Mouse (Mus musculus): ENCODE data around the gene Mmaa. TPM values are rescaled to one million over a fixed set of nuclear protein-coding genes. Genes with fewer than 3 reads are reported as not detected.

The Mmaa gene
- polyA plus RNA-seq (2015; fragmentation: Nextera tagmentation; extraction: Ambion mirVana) = 13.6 and 13.8 TPM in 2 replicates

DNA sequence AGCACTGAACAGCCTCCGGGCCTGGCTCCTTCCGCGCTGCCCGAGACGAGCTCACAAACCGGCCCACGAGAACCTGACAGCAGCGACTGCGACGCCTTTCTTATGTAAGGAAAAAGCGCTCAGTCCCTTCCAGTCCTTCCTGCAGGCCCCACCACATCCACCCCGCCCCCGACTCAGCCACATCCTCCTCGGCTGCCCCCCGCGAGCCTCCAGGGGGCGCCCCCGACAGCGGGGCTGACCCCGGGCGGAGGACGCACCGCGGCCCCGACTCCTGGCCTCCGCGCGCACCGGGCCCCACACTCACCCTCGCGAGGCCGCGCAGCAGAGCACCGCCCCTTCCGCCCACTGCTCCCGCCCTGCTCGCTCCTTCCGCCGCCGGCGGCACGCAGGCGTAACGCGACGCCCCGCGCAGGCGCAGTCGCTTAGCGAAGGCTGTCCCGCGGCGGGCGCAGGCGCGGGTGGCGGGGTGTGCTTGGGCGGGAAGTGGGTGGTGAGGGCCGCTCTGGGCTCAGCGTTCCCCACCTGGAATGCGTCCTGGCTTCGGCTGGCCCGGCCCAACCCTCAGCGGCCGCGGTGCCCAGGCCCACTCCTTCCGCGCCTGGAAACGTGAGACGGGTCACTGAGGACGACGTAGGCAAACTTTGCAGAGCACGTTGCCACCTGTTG is at the start of gene Mmaa:
TSS of gene Mmaa (minus strand) at position 328 of the 666 bp plus-strand sequence.
- Histone ChIP-seq H3K4me1 (ENCODE audit: control insufficient read depth, insufficient read depth, low read length) (peaks cover 12% of the 10 kb centered on the region; the same call in 1 of the 2 replicates), H3K9ac (ENCODE audit: low read depth, low read length) (peak within 1 kb of the TSS; percentile 95), H3K27ac (ENCODE audit: low read length) (peak within 1 kb of the TSS; percentile 97), H3K4me3 (ENCODE audit: low read length) (peak within 1 kb of the TSS; percentile 77), H3K27me3 (replicated peaks; ENCODE audit: control insufficient read depth, insufficient read depth, low read length) (no peaks in the 10 kb centered on the region), H3K4me2 (ENCODE audit: low read depth, low read length) (peak within 1 kb of the TSS; percentile 87), H3K9me3 (ENCODE audit: control insufficient read depth, low read length) (no peaks in the 10 kb centered on the region), H3K36me3 (ENCODE audit: control insufficient read depth, insufficient read depth, low read length) (no peaks in the 10 kb centered on the region)
- ATAC-seq = peak; percentile 98
- WGBS = under 1% methylated on average over 72 of the region's 74 CpGs

DNA sequence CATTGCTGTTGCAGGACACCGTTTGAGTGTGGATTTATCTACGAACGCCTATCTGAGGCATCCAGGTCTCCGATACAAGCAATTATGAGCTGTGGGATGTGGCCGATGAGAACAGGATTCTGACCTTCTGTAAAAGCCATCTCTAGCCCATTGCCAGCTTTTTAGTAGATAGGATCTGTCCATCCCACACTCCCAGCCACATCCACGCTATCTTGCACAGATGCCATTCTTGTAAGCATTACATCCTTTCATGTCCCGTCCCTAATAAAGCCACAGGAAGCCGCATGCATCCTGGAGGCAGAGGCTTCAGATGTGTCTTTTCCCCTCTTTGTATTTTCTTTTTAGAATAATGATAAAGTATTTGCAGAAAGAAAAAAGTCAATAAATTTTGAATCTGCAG is 46.5 kb upstream of the Mmaa start:
- H3K27me3 ChIP-seq (replicated peaks; ENCODE audit: control insufficient read depth, insufficient read depth, low read length) = no peaks in the 10 kb centered on the region
- no peak overlapping the region for H3K4me2 ChIP-seq (ENCODE audit: low read depth, low read length)
- ATAC-seq = no peak
- H3K9me3 ChIP-seq (ENCODE audit: control insufficient read depth, low read length) = no peaks in the 10 kb centered on the region
- no peaks in the 10 kb centered on the region for H3K4me1 ChIP-seq (ENCODE audit: control insufficient read depth, insufficient read depth, low read length)
- H3K9ac ChIP-seq (ENCODE audit: low read depth, low read length) = no peak overlapping the region
- H3K27ac ChIP-seq (ENCODE audit: low read length) = no peak overlapping the region
- peaks cover 12% of the 10 kb centered on the region; the same call in 1 of the 2 replicates for H3K36me3 ChIP-seq (ENCODE audit: control insufficient read depth, insufficient read depth, low read length)
- no peak overlapping the region for H3K4me3 ChIP-seq (ENCODE audit: low read length)
- WGBS = 91% methylated on average over 8 of the region's 8 CpGs

DNA sequence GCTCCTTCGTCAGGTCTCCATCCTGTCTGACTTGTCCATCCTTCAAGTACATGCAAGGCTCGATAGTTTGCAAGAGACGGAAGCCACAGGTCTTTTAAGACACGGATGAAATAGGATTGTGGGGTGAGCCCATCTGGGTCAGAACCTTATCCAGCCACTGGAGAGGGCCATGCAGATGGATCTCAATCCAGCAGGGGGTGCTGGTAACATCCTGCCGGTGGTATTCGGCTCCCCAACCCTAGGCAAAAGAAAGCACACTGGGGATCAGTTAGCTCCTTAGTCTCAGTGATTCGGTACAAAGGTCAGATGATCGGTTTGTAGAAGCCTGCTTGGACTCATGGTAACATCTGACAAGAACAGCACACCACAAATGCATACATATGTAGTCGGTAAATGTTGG is 44.8 kb upstream of the Mmaa start:
- Histone ChIP-seq H3K27me3 (replicated peaks; ENCODE audit: control insufficient read depth, insufficient read depth, low read length) (no peaks in the 10 kb centered on the region), H3K9ac (ENCODE audit: low read depth, low read length) (no peak overlapping the region), H3K4me3 (ENCODE audit: low read length) (no peak overlapping the region), H3K36me3 (ENCODE audit: control insufficient read depth, insufficient read depth, low read length) (peaks cover 12% of the 10 kb centered on the region; the same call in 1 of the 2 replicates), H3K9me3 (ENCODE audit: control insufficient read depth, low read length) (no peaks in the 10 kb centered on the region), H3K27ac (ENCODE audit: low read length) (no peak overlapping the region), H3K4me2 (ENCODE audit: low read depth, low read length) (no peak overlapping the region), H3K4me1 (ENCODE audit: control insufficient read depth, insufficient read depth, low read length) (no peaks in the 10 kb centered on the region)
- no peak for ATAC-seq
- WGBS = 74% methylated on average over 9 of the region's 9 CpGs

DNA sequence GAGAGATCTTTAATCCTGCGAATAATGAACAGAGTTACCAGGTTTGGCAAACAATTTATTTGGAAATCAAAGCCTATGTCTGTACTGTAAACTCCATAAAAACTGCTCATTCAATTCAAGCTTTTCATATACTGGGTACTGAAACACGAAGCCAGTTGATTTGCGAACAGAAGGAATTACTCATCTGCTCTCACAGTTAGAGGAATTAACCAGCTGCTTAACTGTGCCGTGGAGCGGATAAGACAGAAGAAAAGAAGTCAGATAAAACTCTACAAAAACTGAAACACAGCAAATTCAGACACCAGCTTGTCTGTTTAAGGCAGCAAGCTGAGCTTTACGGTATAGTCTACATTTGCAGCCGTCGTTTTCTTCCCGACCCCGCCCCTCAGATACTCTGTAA is 43.9 kb upstream of the Mmaa start:
- H3K27me3 ChIP-seq (replicated peaks; ENCODE audit: control insufficient read depth, insufficient read depth, low read length) = no peaks in the 10 kb centered on the region
- H3K27ac ChIP-seq (ENCODE audit: low read length) = no peak overlapping the region
- H3K36me3 ChIP-seq (ENCODE audit: control insufficient read depth, insufficient read depth, low read length) = peaks cover 12% of the 10 kb centered on the region; the same call in 1 of the 2 replicates
- H3K9me3 ChIP-seq (ENCODE audit: control insufficient read depth, low read length) = 0 out of 2 replicates have a peak, but pooled peaks cover under 1% of the 10 kb centered on the region
- H3K4me2 ChIP-seq (ENCODE audit: low read depth, low read length) = no peak overlapping the region
- no peaks in the 10 kb centered on the region for H3K4me1 ChIP-seq (ENCODE audit: control insufficient read depth, insufficient read depth, low read length)
- H3K4me3 ChIP-seq (ENCODE audit: low read length) = no peak overlapping the region
- no peak overlapping the region for H3K9ac ChIP-seq (ENCODE audit: low read depth, low read length)
- WGBS = 78% methylated on average over 10 of the region's 10 CpGs
- ATAC-seq = no peak

DNA sequence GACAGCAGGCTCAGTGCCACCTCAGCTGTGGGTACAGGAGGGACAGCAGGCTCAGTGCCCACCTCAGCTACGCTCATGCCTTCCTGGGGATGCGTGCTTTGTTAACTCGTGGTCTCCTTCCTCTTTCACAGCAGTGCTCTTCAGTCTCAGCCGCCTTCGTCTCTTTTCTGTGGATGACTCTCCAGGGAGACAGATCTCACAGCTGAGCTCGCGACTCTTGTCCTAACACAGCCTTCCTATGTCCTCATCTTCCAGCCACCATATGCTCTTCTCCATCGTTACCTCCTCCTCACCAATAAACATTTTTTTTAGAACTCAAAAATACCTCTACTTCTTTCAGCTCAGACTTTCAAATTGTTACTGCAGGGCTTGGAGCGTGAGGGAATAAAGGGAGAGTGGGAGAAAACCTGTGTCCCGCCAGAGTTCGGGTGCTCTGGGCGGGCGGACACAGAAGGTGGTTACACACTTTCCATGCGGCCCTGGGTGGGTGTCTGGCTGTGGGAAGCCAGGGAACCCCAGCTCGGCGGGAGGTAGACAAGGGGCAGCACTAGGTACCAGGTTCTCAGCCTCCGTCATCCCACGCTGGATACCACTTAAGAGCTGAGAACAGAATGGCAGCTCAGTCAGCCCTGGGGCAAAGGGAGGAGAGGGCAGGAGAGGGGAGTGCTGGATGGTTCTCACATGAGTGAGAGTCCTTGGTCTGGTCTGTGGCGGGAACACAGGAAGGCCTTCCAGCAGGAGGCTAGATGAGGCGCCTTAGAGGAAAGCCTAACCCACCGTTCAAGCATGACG is 37.6 kb upstream of the Mmaa start:
- H3K4me3 ChIP-seq (ENCODE audit: low read length) = no peak overlapping the region
- no peak for ATAC-seq
- H3K27me3 ChIP-seq (replicated peaks; ENCODE audit: control insufficient read depth, insufficient read depth, low read length) = no peaks in the 10 kb centered on the region
- H3K36me3 ChIP-seq (ENCODE audit: control insufficient read depth, insufficient read depth, low read length) = no peaks in the 10 kb centered on the region
- peaks cover 3% of the 10 kb centered on the region; the same call in 1 of the 2 replicates for H3K4me1 ChIP-seq (ENCODE audit: control insufficient read depth, insufficient read depth, low read length)
- no peak overlapping the region for H3K9ac ChIP-seq (ENCODE audit: low read depth, low read length)
- 93% methylated on average over 22 of the region's 22 CpGs for WGBS
- no peak overlapping the region for H3K4me2 ChIP-seq (ENCODE audit: low read depth, low read length)
- H3K9me3 ChIP-seq (ENCODE audit: control insufficient read depth, low read length) = 0 out of 2 replicates have a peak, but pooled peaks cover 4% of the 10 kb centered on the region
- no peak overlapping the region for H3K27ac ChIP-seq (ENCODE audit: low read length)

DNA sequence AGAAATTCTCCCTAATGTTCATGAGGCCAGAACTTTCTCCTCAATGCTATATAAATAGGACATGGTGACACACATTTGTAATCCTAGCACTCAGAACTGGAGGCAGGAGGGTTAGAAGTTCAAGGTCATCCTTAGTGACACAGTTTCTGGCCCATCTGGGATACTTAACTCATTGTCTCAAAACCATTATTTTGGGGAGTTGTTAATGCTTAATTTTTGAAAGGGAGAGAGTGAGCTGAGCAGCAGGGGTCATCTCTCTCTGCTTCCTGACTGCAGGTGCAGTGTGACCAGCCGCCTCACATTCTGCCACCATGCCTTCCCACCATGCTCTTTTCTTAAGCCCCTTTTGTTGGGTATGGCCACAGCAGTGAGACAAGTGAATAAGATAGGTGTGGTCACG is 36.8 kb upstream of the Mmaa start:
- 90% methylated on average over 2 of the region's 2 CpGs for WGBS
- Histone ChIP-seq H3K27me3 (replicated peaks; ENCODE audit: control insufficient read depth, insufficient read depth, low read length) (no peaks in the 10 kb centered on the region), H3K36me3 (ENCODE audit: control insufficient read depth, insufficient read depth, low read length) (no peaks in the 10 kb centered on the region), H3K4me3 (ENCODE audit: low read length) (no peak overlapping the region), H3K4me1 (ENCODE audit: control insufficient read depth, insufficient read depth, low read length) (peaks cover 4% of the 10 kb centered on the region; the same call in 1 of the 2 replicates), H3K4me2 (ENCODE audit: low read depth, low read length) (no peak overlapping the region), H3K9me3 (ENCODE audit: control insufficient read depth, low read length) (0 out of 2 replicates have a peak, but pooled peaks cover 4% of the 10 kb centered on the region), H3K27ac (ENCODE audit: low read length) (no peak overlapping the region), H3K9ac (ENCODE audit: low read depth, low read length) (no peak overlapping the region)
- ATAC-seq = no peak

DNA sequence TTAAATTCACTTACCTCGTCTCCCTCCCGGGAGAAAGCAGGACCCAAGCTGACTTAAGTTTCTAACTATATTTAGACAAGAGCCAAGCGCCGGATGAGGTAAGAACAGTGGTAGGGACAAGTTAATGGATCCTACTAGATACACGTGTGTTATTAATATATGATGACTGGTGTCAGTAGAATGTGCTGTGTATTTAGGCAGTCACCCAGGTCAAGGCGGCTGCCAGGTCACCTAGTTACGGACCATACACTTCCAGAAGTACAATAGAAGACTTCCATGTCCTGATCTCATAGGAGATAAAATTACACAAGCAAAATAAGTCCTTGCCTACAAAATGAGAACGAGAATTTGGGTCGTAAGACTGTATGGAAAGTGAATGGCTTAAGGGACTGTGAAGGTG is 36.3 kb upstream of the Mmaa start:
- Histone ChIP-seq H3K9ac (ENCODE audit: low read depth, low read length) (no peak overlapping the region), H3K4me2 (ENCODE audit: low read depth, low read length) (no peak overlapping the region), H3K4me1 (ENCODE audit: control insufficient read depth, insufficient read depth, low read length) (peaks cover 4% of the 10 kb centered on the region; the same call in 1 of the 2 replicates), H3K36me3 (ENCODE audit: control insufficient read depth, insufficient read depth, low read length) (no peaks in the 10 kb centered on the region), H3K9me3 (ENCODE audit: control insufficient read depth, low read length) (0 out of 2 replicates have a peak, but pooled peaks cover 4% of the 10 kb centered on the region), H3K27ac (ENCODE audit: low read length) (no peak overlapping the region), H3K4me3 (ENCODE audit: low read length) (no peak overlapping the region), H3K27me3 (replicated peaks; ENCODE audit: control insufficient read depth, insufficient read depth, low read length) (no peaks in the 10 kb centered on the region)
- ATAC-seq = no peak
- WGBS = 75% methylated on average over 9 of the region's 9 CpGs

DNA sequence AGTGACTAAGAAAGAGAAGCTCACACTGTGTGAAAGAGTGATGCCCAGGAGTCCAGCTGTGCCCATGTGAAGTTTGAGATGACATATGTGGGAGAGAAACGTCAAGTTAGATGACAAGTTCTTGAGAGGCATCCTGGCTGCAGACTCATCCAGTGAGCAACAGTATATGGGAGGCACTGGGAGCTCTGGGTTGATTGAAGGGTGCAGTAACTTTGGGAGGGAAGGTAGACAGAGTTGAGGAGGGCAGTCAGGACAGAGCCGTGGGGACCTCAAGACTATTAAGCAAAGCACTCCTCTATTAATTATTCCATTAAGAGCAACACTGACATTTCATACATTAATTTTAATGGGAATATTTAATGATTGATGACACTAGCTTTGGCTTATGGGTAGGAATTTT is 35.0 kb upstream of the Mmaa start:
- Histone ChIP-seq H3K9me3 (ENCODE audit: control insufficient read depth, low read length) (0 out of 2 replicates have a peak, but pooled peaks cover 4% of the 10 kb centered on the region), H3K27ac (ENCODE audit: low read length) (no peak overlapping the region), H3K27me3 (replicated peaks; ENCODE audit: control insufficient read depth, insufficient read depth, low read length) (no peaks in the 10 kb centered on the region), H3K36me3 (ENCODE audit: control insufficient read depth, insufficient read depth, low read length) (no peaks in the 10 kb centered on the region), H3K4me2 (ENCODE audit: low read depth, low read length) (no peak overlapping the region), H3K4me3 (ENCODE audit: low read length) (no peak overlapping the region), H3K4me1 (ENCODE audit: control insufficient read depth, insufficient read depth, low read length) (peaks cover 4% of the 10 kb centered on the region; the same call in 1 of the 2 replicates), H3K9ac (ENCODE audit: low read depth, low read length) (no peak overlapping the region)
- ATAC-seq = no peak
- 74% methylated on average over 2 of the region's 2 CpGs for whole genome bisulfite sequencing

DNA sequence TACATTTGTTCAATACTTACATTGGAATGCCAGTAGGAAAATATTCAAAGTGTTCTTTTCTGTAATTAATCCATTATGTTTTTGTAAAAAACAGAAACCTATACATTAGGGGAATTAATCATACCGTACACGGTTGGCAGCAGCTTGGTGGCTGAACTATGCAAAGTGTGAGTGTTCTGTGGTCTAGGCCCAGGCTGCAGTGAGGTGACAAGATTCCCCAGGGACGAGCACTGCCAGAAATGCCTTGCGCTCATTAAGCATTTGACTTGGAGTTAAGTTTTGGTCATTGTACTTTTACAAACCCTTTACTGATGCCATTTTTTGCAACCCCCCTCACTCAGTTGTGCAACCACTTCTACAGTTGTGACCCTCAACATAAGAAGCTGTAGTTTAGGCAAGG is 34.4 kb upstream of the Mmaa start:
- Histone ChIP-seq H3K27me3 (replicated peaks; ENCODE audit: control insufficient read depth, insufficient read depth, low read length) (no peaks in the 10 kb centered on the region), H3K36me3 (ENCODE audit: control insufficient read depth, insufficient read depth, low read length) (no peaks in the 10 kb centered on the region), H3K4me1 (ENCODE audit: control insufficient read depth, insufficient read depth, low read length) (peaks cover 4% of the 10 kb centered on the region; the same call in 1 of the 2 replicates), H3K4me3 (ENCODE audit: low read length) (no peak overlapping the region), H3K27ac (ENCODE audit: low read length) (no peak overlapping the region), H3K4me2 (ENCODE audit: low read depth, low read length) (no peak overlapping the region), H3K9ac (ENCODE audit: low read depth, low read length) (no peak overlapping the region), H3K9me3 (ENCODE audit: control insufficient read depth, low read length) (0 out of 2 replicates have a peak, but pooled peaks cover 4% of the 10 kb centered on the region)
- ATAC-seq = no peak
- 91% methylated on average over 4 of the region's 4 CpGs for WGBS
